8 mouse cellular contexts compared by ENCODE assay signal in the genomic region with DNA sequence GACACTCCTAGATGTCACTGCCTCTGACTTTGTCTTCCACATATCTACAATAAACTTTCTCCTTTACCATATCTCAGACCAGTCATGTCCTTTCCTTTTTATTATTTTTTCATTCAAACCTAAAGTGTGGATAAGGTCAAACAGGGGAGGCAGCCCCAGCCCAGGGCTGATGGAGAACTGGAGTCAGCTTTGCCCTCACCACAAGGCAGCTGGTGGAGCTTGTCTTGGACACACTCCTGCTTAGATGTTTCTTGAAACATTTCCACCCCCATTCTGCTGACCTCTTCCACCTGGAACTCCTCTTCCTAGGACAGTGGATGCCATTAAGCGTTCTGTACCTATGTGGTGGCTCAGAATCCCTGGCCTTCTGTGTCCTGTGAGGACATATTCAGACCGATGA.
DNase-seq lines count a peak whose midpoint lies in the region; ATAC-seq lines count a peak whose summit lies in the region.
"Had no signal": no experiment of that assay in that cellular context is flagged by ENCODE, and none has a peak within 500 bp of the region (broad histone marks: within the 10 kb centered on the region; RNA-seq: fewer than 3 reads in every experiment).

No protein-coding gene starts in this region.

- no peak overlapping the region for H3K9ac ChIP-seq in heart, embryonic 14.5 days (ENCODE audit: low read length)
- H3K9ac ChIP-seq in limb, embryonic 12.5 days (replicated peaks): no peak overlapping the region
- H3K9ac ChIP-seq in embryonic facial prominence, embryonic 15.5 days: no peak overlapping the region
- no peak overlapping the region for H3K9ac ChIP-seq in stomach, embryonic 14.5 days (replicated peaks; ENCODE audit: low read depth, low read length)
- H3K9ac ChIP-seq in forebrain, embryonic 16.5 days (replicated peaks; ENCODE audit: low read depth, low read length): no peak overlapping the region
- H3K9ac ChIP-seq: liver, postnatal 0 days had no signal

- H3K4me3 ChIP-seq in heart, embryonic 14.5 days (ENCODE audit: control insufficient read depth in 1 of 2, insufficient read depth in 1 of 2, low read depth in 1 of 2, low read length in 2 of 2): no peak overlapping the region
- no peak overlapping the region for H3K4me3 ChIP-seq in limb, embryonic 12.5 days (replicated peaks)
- no peak overlapping the region for H3K4me3 ChIP-seq in limb, embryonic 10.5 days
- H3K4me3 ChIP-seq in embryonic facial prominence, embryonic 15.5 days (replicated peaks): no peak overlapping the region
- H3K4me3 ChIP-seq in stomach, embryonic 14.5 days (ENCODE audit: low read depth, low read length): no peak overlapping the region
- H3K4me3 ChIP-seq in forebrain, embryonic 16.5 days (replicated peaks; ENCODE audit: low read length): no peak overlapping the region

- no peaks in the 10 kb centered on the region for H3K27me3 ChIP-seq in heart, embryonic 14.5 days (ENCODE audit: control insufficient read depth, insufficient read depth, low read length)
- no peaks in the 10 kb centered on the region for H3K27me3 ChIP-seq in limb, embryonic 12.5 days
- no peaks in the 10 kb centered on the region for H3K27me3 ChIP-seq in limb, embryonic 10.5 days (ENCODE audit: low read depth, poor library complexity, severe bottlenecking)
- H3K27me3 ChIP-seq in embryonic facial prominence, embryonic 15.5 days: no peaks in the 10 kb centered on the region
- H3K27me3 ChIP-seq in stomach, embryonic 14.5 days (ENCODE audit: control insufficient read depth, insufficient read depth, low read length): no peaks in the 10 kb centered on the region
- no peaks in the 10 kb centered on the region for H3K27me3 ChIP-seq in forebrain, embryonic 16.5 days (replicated peaks; ENCODE audit: control insufficient read depth, insufficient read depth, low read length)

- H3K36me3 ChIP-seq in heart, embryonic 14.5 days (ENCODE audit: control insufficient read depth, insufficient read depth, low read length): no peaks in the 10 kb centered on the region
- no peaks in the 10 kb centered on the region for H3K36me3 ChIP-seq in limb, embryonic 12.5 days
- H3K36me3 ChIP-seq in limb, embryonic 10.5 days: no peaks in the 10 kb centered on the region
- H3K36me3 ChIP-seq in embryonic facial prominence, embryonic 15.5 days: no peaks in the 10 kb centered on the region
- H3K36me3 ChIP-seq in stomach, embryonic 14.5 days (ENCODE audit: control insufficient read depth, insufficient read depth, low read length): no peaks in the 10 kb centered on the region
- H3K36me3 ChIP-seq in forebrain, embryonic 16.5 days (ENCODE audit: control insufficient read depth, insufficient read depth): no peaks in the 10 kb centered on the region

- peak; percentile 23; the same call in 1 of the 2 replicates for ATAC-seq in heart, embryonic 14.5 days (ENCODE audit: insufficient number of reproducible peaks, insufficient read depth, low FRiP score, low read depth)
- ATAC-seq in limb, embryonic 12.5 days (ENCODE audit: insufficient number of reproducible peaks, insufficient read depth, low FRiP score, low TSS enrichment, low read depth): no peak
- ATAC-seq in embryonic facial prominence, embryonic 15.5 days (ENCODE audit: insufficient number of reproducible peaks, low FRiP score, low TSS enrichment, low read depth): no peak
- ATAC-seq in stomach, embryonic 14.5 days (ENCODE audit: insufficient number of reproducible peaks, insufficient read depth, low FRiP score, low read depth): no peak
- no peak for ATAC-seq in forebrain, embryonic 16.5 days
- ATAC-seq: liver, postnatal 0 days had no signal

- peak overlapping the region in 1 of 2 experiments; percentile 71; a peak in 3 of 4 replicates for H3K27ac ChIP-seq in heart, embryonic 14.5 days (replicated peaks in 1 of 2; ENCODE audit: control insufficient read depth in 1 of 2, insufficient read depth in 1 of 2, low read depth in 2 of 2, low read length in 2 of 2)
- H3K27ac ChIP-seq in limb, embryonic 12.5 days: peak overlapping the region; percentile 83
- no peak overlapping the region for H3K27ac ChIP-seq in limb, embryonic 10.5 days
- peak overlapping the region; percentile 79 for H3K27ac ChIP-seq in embryonic facial prominence, embryonic 15.5 days (replicated peaks)
- peak overlapping the region; percentile 89 for H3K27ac ChIP-seq in stomach, embryonic 14.5 days (ENCODE audit: low read length)
- no peak overlapping the region for H3K27ac ChIP-seq in forebrain, embryonic 16.5 days (ENCODE audit: low read length)

- no peak overlapping the region for H3K4me2 ChIP-seq in heart, embryonic 14.5 days (ENCODE audit: low read length)
- H3K4me2 ChIP-seq in limb, embryonic 12.5 days: no peak overlapping the region
- H3K4me2 ChIP-seq in embryonic facial prominence, embryonic 15.5 days (replicated peaks): no peak overlapping the region
- H3K4me2 ChIP-seq in stomach, embryonic 14.5 days (replicated peaks; ENCODE audit: low read depth, low read length): no peak overlapping the region
- no peak overlapping the region for H3K4me2 ChIP-seq in forebrain, embryonic 16.5 days (ENCODE audit: low read length)

- peaks cover 28 to 31% of the 10 kb centered on the region in 2 experiments for H3K4me1 ChIP-seq in heart, embryonic 14.5 days (ENCODE audit: control insufficient read depth in 2 of 2, insufficient read depth in 2 of 2, low read length in 2 of 2)
- peaks cover 49% of the 10 kb centered on the region for H3K4me1 ChIP-seq in limb, embryonic 12.5 days (replicated peaks)
- peaks cover 35% of the 10 kb centered on the region for H3K4me1 ChIP-seq in limb, embryonic 10.5 days
- peaks cover 42% of the 10 kb centered on the region for H3K4me1 ChIP-seq in embryonic facial prominence, embryonic 15.5 days
- peaks cover 39% of the 10 kb centered on the region for H3K4me1 ChIP-seq in stomach, embryonic 14.5 days (ENCODE audit: control insufficient read depth, insufficient read depth, low read length)
- H3K4me1 ChIP-seq in forebrain, embryonic 16.5 days (replicated peaks; ENCODE audit: control insufficient read depth, insufficient read depth, low read length): peaks cover 13% of the 10 kb centered on the region

- no peaks in the 10 kb centered on the region for H3K9me3 ChIP-seq in heart, embryonic 14.5 days (ENCODE audit: control insufficient read depth, low read length)
- no peaks in the 10 kb centered on the region for H3K9me3 ChIP-seq in limb, embryonic 12.5 days
- H3K9me3 ChIP-seq in limb, embryonic 10.5 days (replicated peaks): no peaks in the 10 kb centered on the region
- H3K9me3 ChIP-seq in embryonic facial prominence, embryonic 15.5 days (replicated peaks): no peaks in the 10 kb centered on the region
- no peaks in the 10 kb centered on the region for H3K9me3 ChIP-seq in stomach, embryonic 14.5 days (ENCODE audit: control insufficient read depth, low read depth, low read length)
- H3K9me3 ChIP-seq in forebrain, embryonic 16.5 days (ENCODE audit: control insufficient read depth, low read length): no peaks in the 10 kb centered on the region

- no peak for DNase-seq in heart, adult 18-20 months
- DNase-seq in limb, embryonic 10.5 days (ENCODE audit: low spot score): no peak
- DNase-seq: liver, postnatal 0 days had no signal

- WGBS in heart, embryonic 14.5 days: 69% methylated on average over 2 of the region's 2 CpGs
- 89% methylated on average over 2 of the region's 2 CpGs for WGBS in limb, embryonic 12.5 days
- WGBS in limb, embryonic 10.5 days: 85% methylated on average over 2 of the region's 2 CpGs
- WGBS in embryonic facial prominence, embryonic 15.5 days: 95% methylated on average over 2 of the region's 2 CpGs
- 85% methylated on average over 2 of the region's 2 CpGs for WGBS in stomach, embryonic 14.5 days
- 98% methylated on average over 2 of the region's 2 CpGs for WGBS in forebrain, embryonic 16.5 days

Comparison
In these comparisons a context has a peak if more than half of its experiments do, and no peak if none do; other contexts are left out.
1. H3K27ac ChIP-seq: peak in limb, embryonic 12.5 days (single experiment), embryonic facial prominence, embryonic 15.5 days (single experiment) and stomach, embryonic 14.5 days (single experiment); none in limb, embryonic 10.5 days (single experiment) and forebrain, embryonic 16.5 days (single experiment).